ENCODE assay signal across 7 mouse cellular contexts in genomic region chr9:21243826-21244427, GRCm38 (mm10). TPM values are rescaled to one million over a fixed set of nuclear protein-coding genes. Genes with fewer than 3 reads are reported as not detected.
DNase-seq lines count a peak whose midpoint lies in the region; ATAC-seq lines count a peak whose summit lies in the region.

No protein-coding gene starts in this region.

- H3K4me1 ChIP-seq in forebrain, embryonic 11.5 days (replicated peaks; ENCODE audit: control insufficient read depth, insufficient read depth, low read length) = peaks cover 10% of the 10 kb centered on the region; the same call in 1 of the 2 replicates
- peaks cover 30% of the 10 kb centered on the region for H3K4me1 ChIP-seq in limb, embryonic 15.5 days

- no peak overlapping the region for H3K27ac ChIP-seq in forebrain, embryonic 11.5 days (ENCODE audit: low read depth, low read length)
- no peak overlapping the region for H3K27ac ChIP-seq in limb, embryonic 15.5 days

- H3K4me3 ChIP-seq in forebrain, embryonic 11.5 days (ENCODE audit: low read depth, low read length) = peak overlapping the region; percentile 25
- peak overlapping the region; percentile 47 for H3K4me3 ChIP-seq in limb, embryonic 15.5 days

- peak; percentile 24 for DNase-seq in retina, embryonic 14.5 days (ENCODE audit: low spot score)
- DNase-seq in retina, postnatal 1 day = no peak
- no peak for DNase-seq in forebrain, embryonic 11.5 days (ENCODE audit: low spot score)
- peak; percentile 7 for DNase-seq in testis, postnatal 14 days (ENCODE audit: low spot score)
- no peak for DNase-seq in right cerebral cortex, postnatal 36 days (ENCODE audit: low spot score in 2 of 2)

- ATAC-seq in forebrain, embryonic 11.5 days (replicated peaks; ENCODE audit: low FRiP score) = no peak
- ATAC-seq in limb, embryonic 15.5 days (ENCODE audit: insufficient number of reproducible peaks, low FRiP score, low TSS enrichment, low read depth) = no peak
- ATAC-seq in CD4-positive, CD25-positive, alpha-beta regulatory T cell, adult 4 months = no peak

- H3K9me3 ChIP-seq in forebrain, embryonic 11.5 days (ENCODE audit: control insufficient read depth, low read length) = no peaks in the 10 kb centered on the region
- no peaks in the 10 kb centered on the region for H3K9me3 ChIP-seq in limb, embryonic 15.5 days

- H3K36me3 ChIP-seq in forebrain, embryonic 11.5 days (ENCODE audit: control insufficient read depth, insufficient read depth, low read length) = no peaks in the 10 kb centered on the region
- no peaks in the 10 kb centered on the region for H3K36me3 ChIP-seq in limb, embryonic 15.5 days

- WGBS in forebrain, embryonic 11.5 days = 5% methylated on average over 42 of the region's 42 CpGs
- WGBS in limb, embryonic 15.5 days = 14% methylated on average over 42 of the region's 42 CpGs

- H3K4me2 ChIP-seq in forebrain, embryonic 11.5 days (ENCODE audit: low read depth, low read length, severe bottlenecking) = peak overlapping the region; percentile 54
- peak overlapping the region; percentile 96 for H3K4me2 ChIP-seq in limb, embryonic 15.5 days

- peaks cover 63% of the 10 kb centered on the region for H3K27me3 ChIP-seq in forebrain, embryonic 11.5 days (ENCODE audit: control insufficient read depth, insufficient read depth, low read length)
- H3K27me3 ChIP-seq in limb, embryonic 15.5 days = peaks cover 71% of the 10 kb centered on the region

- no peak overlapping the region for H3K9ac ChIP-seq in forebrain, embryonic 11.5 days (ENCODE audit: low read length)
- 0 out of 2 replicates have a peak overlapping the region, but pooled peaks have one; percentile 26 for H3K9ac ChIP-seq in limb, embryonic 15.5 days

RNA-seq across cellular contexts. Expression of gene S1pr5, which starts 4.3 kb away (rescaled TPM):
- polyA plus RNA-seq in forebrain, embryonic 11.5 days (2014; fragmentation: Nextera tagmentation; extraction: Ambion mirVana) = 0.09 and 0.11 TPM in 2 replicates
- 6.2 and 6.3 TPM in 2 replicates for polyA plus RNA-seq in limb, embryonic 15.5 days (2015; fragmentation: Nextera tagmentation; extraction: Ambion mirVana)
- under 1 TPM in 1 of 2 experiments, not detected in 1; 0.12 TPM for polyA plus RNA-seq in CD4-positive, CD25-positive, alpha-beta regulatory T cell, adult 4 months (2017; shearing (Covaris generic))

RNA-seq across cellular contexts. Expression of gene Keap1, which starts 4.8 kb away (rescaled TPM):
- 35.9 and 41.3 TPM in 2 replicates for polyA plus RNA-seq in forebrain, embryonic 11.5 days (2014; fragmentation: Nextera tagmentation; extraction: Ambion mirVana)
- polyA plus RNA-seq in limb, embryonic 15.5 days (2015; fragmentation: Nextera tagmentation; extraction: Ambion mirVana) = 77.7 and 78.6 TPM in 2 replicates
- 10 to 100 TPM; 20.1 to 43.4 TPM for polyA plus RNA-seq in CD4-positive, CD25-positive, alpha-beta regulatory T cell, adult 4 months (2017; shearing (Covaris generic))

RNA-seq across cellular contexts. Expression of gene Atg4d, which starts 21.2 kb away (rescaled TPM):
- 55.7 and 57.9 TPM in 2 replicates for polyA plus RNA-seq in forebrain, embryonic 11.5 days (2014; fragmentation: Nextera tagmentation; extraction: Ambion mirVana)
- polyA plus RNA-seq in limb, embryonic 15.5 days (2015; fragmentation: Nextera tagmentation; extraction: Ambion mirVana) = 40.8 and 44.2 TPM in 2 replicates
- 10 to 100 TPM; 25.3 to 29.8 TPM for polyA plus RNA-seq in CD4-positive, CD25-positive, alpha-beta regulatory T cell, adult 4 months (2017; shearing (Covaris generic))

RNA-seq across cellular contexts. Expression of gene Kri1, which starts 43.8 kb away (rescaled TPM):
- polyA plus RNA-seq in forebrain, embryonic 11.5 days (2014; fragmentation: Nextera tagmentation; extraction: Ambion mirVana) = 16.3 and 22.3 TPM in 2 replicates
- polyA plus RNA-seq in limb, embryonic 15.5 days (2015; fragmentation: Nextera tagmentation; extraction: Ambion mirVana) = 13.1 and 18.4 TPM in 2 replicates
- 10 to 100 TPM; 25.2 to 45.3 TPM for polyA plus RNA-seq in CD4-positive, CD25-positive, alpha-beta regulatory T cell, adult 4 months (2017; shearing (Covaris generic))

RNA-seq across cellular contexts. Expression of gene Cdkn2d, which starts 47.3 kb away (rescaled TPM):
- 58.6 and 60.8 TPM in 2 replicates for polyA plus RNA-seq in forebrain, embryonic 11.5 days (2014; fragmentation: Nextera tagmentation; extraction: Ambion mirVana)
- polyA plus RNA-seq in limb, embryonic 15.5 days (2015; fragmentation: Nextera tagmentation; extraction: Ambion mirVana) = 55.3 and 60.1 TPM in 2 replicates
- 100 to 1,000 TPM; 124 to 126 TPM for polyA plus RNA-seq in CD4-positive, CD25-positive, alpha-beta regulatory T cell, adult 4 months (2017; shearing (Covaris generic))

Comparison
In these comparisons a context has a peak if more than half of its experiments do, and no peak if none do; other contexts are left out.
1. DNase-seq: peak in retina, embryonic 14.5 days (single experiment) and testis, postnatal 14 days (single experiment); none in retina, postnatal 1 day (single experiment), forebrain, embryonic 11.5 days (single experiment) and right cerebral cortex, postnatal 36 days (0 of 2).